Mouse (Mus musculus) neutrophil, adult 5-6 weeks (primary cell): Measurements from ENCODE around the gene Tcf23. TPM values are rescaled to one million over a fixed set of nuclear protein-coding genes. Genes with fewer than 3 reads are reported as not detected.
"Not testable (repeated sequence)": the region's sequence is repeated elsewhere in the genome, so short reads cannot be mapped to it uniquely, and the experiment has no call there.

Source experiments
- ATAC-seq: fragments of 151-379, 151-347 bp; 2 replicates; pipeline ENCODE4 v1.8.0; 2017; ENCODE audit warnings: mild to moderate bottlenecking, moderate TSS enrichment; ENCODE audit not compliant: insufficient number of reproducible peaks, poor library complexity, low FRiP score, severe bottlenecking; ENCODE audit errors: extremely low read depth
- total RNA-seq: library from RNA; stranded (forward); fragments of 200-1000 nt; gene quantifications from 2 replicates; pipeline ENCODE4 v1.2.3, GENCODE M21; 2017

Gene Tcf23
- total RNA-seq, 1 experiment from 2014 or later = not detected

- no peak for ATAC-seq
Measured at GRCm38 (mm10) chr5:30974870-30975656, 6.6 kb downstream of the Tcf23 start.

DNA sequence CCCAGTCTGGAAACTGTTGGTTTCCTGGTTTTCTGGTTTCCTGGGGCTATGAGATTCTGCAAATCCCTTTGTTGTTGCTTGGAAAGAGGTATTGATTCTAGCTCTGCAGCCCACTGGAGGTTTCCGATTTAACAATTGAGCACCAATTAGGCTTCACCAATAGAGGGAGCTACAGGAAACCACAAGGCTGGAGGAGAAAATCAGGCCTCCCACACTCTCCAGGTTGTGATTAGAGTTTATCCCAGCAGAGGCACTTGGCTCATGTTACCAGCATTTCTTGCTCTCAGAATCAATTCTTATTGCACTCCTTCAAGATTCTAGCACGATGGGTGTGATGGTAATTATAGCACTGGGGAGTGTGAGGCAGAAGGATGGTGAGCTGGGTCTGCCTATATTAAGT is 13.9 kb downstream of the Tcf23 start:
- ATAC-seq = no peak

DNA sequence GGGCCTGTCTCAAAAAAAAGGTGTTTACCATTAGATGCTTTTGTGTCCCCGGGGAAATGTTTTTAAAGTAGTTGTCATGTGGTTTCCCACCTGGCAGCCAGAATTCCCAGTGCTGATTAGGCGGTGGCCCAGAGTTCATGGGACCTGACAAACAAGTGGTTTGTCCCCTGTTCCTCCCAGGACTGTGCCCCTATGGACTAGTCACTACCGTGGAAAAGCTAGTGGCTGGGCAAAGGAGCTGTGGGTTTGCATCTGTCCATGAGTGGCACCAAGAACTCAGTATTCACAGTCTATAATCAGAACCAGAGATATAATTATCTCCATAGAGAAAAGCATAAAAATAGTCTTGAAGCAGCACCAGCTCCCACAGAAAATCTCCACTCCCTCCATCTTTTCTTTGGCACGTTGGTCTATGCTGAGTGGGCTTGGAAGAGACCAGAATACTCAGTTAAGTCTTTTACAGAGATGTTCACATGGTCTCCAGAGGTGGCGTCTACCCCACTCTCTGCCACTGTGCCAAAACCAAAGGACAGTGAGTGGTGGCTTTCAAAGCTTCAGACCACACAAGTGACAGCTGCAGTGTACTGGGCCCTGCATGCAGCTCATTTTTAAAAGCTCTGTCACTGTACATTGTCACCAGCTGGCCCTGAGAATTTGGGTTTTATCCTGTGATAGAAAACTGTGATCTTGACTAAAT is 24.7 kb downstream of the Tcf23 start:
- no peak for ATAC-seq

- ATAC-seq = no peak
Measured at GRCm38 (mm10) chr5:30994074-30994473, 25.6 kb downstream of the Tcf23 start.

GRCm38 (mm10) chr5:30994910-30995635 is 26.6 kb downstream of the Tcf23 start:
- no peak for ATAC-seq

GRCm38 (mm10) chr5:30998306-30998705 is 29.8 kb downstream of the Tcf23 start:
- ATAC-seq = peak; percentile 91

GRCm38 (mm10) chr5:30999324-30999723 is 30.9 kb downstream of the Tcf23 start:
- no peak for ATAC-seq

DNA sequence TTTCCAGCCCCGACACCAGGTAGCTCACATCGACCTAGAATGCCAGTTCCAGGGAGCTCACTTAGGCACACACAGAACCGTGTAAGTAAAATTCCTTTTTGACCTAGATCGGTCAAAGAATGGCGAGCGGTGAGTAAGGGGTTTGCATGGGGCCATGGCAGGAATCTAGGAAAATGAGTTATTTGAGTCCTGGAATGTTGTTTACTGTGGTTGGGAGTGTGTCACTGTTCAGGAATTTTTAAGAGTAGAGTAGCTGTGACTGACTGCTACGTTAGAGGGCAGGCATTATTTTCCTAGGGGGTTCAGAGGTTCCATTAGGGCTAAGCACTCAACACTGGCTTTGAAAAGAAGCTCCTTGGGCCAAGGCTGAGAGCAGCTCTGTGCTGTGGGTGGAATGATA is 31.7 kb downstream of the Tcf23 start:
- ATAC-seq = no peak

DNA sequence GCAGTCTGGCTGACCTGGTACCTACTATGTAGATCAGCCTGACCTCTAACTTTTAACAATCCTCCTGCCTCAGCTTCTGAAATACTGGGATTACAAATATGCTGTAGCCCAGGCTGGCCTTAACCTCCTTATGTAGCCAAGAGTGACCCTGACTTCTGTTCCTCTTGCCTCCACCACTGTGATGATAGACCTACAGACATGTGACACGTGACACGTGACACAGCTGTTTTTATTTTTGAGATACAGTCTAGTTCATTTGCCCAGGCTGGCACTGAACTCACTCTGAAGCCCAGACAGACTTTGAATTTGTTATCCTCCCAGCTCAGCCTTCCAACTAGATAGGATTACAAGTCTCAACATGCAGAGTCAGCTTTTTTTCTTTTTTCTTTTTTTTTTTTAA is 32.5 kb downstream of the Tcf23 start:
- ATAC-seq = no peak

DNA sequence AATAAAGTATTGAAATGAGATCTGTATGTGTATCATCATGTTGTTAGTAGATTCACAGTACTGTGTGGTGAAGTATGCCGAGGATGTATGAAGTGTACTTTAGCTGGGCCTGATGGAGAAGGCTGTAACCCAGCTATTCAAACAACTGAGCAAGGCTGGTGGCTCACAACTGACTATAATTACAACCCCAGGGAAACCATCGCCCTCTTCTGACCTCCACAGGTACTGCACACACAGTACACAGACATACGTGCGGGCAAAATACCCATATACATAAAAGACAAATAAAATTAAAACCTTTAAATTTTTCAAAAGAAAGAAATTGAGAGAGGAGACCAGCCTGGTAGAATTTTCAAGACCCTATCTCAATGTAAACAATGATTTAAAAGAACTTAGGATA is 33.1 kb downstream of the Tcf23 start:
- ATAC-seq = no peak

DNA sequence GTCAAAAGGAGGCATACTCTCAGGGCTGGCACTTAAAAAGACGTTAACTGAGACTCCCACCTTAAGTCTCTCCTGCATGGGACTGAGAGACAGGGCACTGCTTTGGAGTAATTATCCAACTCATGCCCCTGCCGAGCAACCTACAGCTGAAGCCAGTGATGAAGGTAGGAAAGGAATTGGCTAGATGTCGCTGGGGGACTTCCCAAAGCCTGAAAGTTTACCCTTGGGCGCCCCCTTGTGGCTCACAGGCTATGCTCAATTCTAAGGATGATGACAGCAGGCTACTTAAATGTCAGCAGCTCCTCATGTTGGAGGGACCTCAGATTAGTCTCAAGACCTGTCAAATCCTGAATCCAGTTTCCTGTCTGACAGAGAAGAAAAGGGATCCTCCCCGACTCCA is 35.7 kb downstream of the Tcf23 start:
- peak; percentile 82 for ATAC-seq

GRCm38 (mm10) chr5:31012737-31013136 is 44.3 kb downstream of the Tcf23 start:
- ATAC-seq = no peak

- no peak for ATAC-seq
Measured at GRCm38 (mm10) chr5:31015913-31016312, 47.5 kb downstream of the Tcf23 start.

DNA sequence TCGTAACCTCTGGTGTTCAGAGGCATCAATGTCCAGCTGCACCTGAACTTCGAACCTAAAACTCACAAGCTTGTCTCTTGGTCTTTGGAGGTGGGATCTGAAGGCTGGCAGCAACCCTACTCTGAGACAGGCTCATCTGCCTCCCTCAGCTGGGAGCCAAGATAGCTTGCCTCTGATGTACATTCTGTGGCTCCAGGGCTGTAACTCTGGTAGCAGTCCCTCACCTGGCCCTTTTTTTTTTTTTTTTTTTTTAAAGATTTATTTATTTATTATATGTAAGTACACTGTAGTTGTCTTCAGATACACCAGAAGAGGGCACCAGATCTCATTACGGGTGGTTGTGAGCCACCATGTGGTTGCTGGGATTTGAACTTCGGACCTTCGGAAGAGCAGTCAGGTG is 53.3 kb downstream of the Tcf23 start:
- ATAC-seq = not testable (repeated sequence)

DNA sequence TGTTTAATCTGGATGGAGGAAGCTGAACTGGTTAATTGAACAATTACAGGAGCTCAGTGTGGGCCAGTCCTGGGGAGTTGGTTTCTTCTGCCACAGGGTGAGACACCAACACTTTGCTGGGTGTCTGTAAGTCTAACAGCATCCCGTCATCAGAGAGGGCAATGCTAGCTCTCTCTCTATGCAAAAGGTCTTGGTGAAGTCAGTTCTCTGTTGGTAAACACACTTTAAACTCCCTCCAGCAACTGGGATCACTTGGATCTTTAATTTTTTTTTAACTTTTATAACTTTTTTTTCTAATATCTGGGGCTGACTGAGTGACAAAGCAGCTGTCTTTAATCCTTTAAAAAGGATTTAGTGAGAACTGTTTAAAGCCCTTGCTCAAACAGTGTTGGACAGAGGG is 54.2 kb downstream of the Tcf23 start:
- no peak for ATAC-seq

GRCm38 (mm10) chr5:31023254-31023653 is 54.8 kb downstream of the Tcf23 start:
- no peak for ATAC-seq

DNA sequence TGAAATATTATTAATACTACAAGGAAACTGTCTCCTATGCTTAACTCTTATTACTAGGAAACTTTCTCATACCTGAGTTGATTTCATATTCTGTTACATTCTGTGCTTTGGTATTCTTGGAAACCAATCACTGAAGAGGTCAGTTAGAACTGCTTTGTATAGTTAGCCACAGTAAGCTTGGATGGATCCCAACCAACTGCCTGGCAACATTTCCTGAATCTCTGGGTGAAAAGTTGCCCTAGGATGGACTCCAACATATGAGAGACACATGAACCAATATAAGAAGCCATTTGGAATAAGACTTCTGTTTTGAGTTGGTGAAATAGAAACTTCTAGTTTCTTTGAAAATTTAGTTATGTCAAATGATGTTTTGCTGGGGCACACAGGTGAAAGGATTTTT is 56.2 kb downstream of the Tcf23 start:
- no peak for ATAC-seq
